Mouse (Mus musculus) Muller cell, postnatal 12 days (primary cell): ENCODE measurements around the gene Mif.

Experiments
- DNase-seq: peaks from one replicate; pipeline ENCODE4 v3.0.0-alpha.2; 2015; ENCODE audit errors: inconsistent ontology term

The Mif gene

DNA sequence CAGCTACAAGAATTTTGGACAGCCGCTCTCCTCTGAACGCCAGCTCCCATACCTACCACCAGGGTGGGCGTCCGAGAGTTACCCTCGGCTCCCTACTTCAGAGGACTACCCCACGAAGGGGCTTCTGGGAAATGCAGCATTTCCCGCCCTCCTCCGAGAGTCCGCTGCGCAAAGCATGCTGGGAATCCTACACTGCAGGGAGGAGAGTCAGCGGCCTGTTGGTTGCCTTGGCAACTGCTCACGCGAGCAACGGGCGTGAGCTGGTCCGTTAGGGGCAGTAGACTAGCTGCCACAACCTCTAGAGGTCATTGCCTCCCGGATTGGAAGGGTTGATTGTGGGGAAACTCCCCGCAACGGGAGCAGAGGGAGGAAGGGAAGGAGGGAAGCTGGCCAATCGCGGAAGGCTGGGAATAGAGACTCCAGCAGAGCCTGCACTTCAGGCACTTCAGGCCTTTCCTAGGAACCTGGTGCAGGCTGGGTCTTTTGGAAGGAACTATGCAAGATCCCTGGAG is 22.7 kb downstream of the Mif start, which contains the start of gene Gstt2:
Gene Gstt2, minus strand, starts transcription at position 177 of the 512 bp plus-strand sequence.
- peak; percentile 87 for DNase-seq

DNA sequence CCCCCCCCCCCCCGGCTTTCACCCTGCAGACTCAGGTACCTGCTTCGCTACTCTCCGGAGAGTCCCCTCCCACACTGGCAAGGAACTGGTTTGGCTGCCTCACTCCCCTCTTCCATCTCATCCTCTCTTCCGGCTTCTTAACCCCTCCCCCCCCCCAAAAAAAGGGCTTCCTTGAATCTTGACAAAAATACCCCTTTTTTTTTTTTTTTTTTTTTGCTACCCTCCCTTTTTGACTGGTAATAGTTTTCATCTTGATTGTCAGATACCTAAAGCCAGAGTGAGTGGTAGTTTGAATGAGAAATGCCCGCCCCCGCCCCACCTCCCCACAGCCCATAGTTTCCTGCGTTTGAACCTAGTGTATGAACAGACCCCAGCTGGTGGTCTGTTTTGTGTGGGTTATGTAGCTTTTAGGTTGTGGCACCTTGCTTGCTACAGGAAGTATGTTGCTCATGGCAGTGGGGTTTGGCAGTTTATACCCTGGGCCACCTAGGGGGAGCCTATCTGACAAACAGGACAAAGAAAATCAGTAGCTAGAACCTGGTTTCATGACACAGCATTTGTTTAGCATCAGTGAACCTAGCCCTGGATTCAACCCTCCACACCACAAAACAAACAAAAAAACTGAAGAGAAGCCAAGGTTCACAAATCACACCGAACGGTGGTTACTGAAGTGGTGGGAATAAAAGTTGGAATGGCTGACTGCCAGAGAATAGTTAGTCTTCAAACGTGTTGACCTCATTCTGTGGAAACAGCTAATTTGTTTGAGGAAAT is 24.1 kb downstream of the Mif start:
- DNase-seq = peak; percentile 63

DNA sequence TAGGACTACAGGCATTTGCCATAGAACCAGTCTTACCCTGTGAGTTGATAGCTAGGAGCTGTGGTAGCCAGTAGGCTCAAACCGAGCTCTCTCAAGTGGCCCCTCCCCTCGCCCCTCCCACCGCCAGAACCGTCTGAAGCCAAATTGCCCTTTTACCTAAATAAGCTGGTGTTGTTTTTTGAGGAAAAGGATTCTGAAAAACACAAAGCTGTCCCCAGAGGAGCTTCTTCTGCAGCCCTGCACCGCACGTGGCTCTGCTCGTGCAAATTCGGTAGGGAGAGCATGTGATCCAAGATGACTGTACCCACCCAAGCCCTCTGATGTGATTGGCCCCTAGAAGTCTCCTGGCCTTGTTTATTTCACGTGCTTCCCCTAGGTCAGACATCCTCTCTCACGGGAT is 24.7 kb downstream of the Mif start:
- peak; percentile 36 for DNase-seq

DNA sequence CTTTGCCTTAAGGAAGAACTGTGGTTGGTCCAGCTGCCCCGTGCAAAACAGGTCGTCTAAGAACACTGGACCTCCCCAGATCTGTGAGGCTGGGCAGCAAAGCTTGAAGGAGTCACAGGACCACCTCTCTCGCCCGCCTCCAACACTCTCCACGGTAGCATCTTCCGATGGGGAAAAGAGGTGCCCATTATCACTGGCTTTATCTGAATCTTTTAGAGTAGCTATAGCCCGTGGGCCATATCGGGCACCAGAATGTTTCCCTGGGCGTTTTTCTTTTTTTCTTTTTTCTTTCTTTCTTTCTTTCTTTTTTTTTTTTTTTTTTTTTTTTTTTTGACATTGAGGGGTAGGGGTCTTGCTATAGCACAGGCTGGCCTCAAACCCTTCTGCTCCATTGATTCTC is 25.3 kb downstream of the Mif start:
- no peak for DNase-seq

DNA sequence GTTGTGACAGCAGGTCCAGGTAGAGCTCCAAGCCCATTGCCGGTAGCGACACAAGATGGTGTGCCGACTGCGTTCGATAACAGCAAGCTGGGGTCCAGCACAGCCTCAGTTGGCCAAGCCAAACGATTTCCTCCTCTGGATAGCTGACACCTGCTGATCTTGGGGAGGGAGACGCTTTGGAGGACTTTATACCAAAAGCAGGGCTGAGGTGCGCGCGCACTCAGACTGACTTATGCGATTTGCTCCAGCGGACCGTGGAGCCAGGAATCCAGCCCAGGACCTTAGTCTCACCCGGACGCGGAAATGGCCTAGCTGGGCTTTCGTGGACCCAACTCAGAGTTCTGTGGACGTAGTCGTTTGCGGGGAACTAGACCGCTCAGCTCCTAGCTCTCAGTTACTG is 25.8 kb downstream of the Mif start:
- no peak for DNase-seq

DNA sequence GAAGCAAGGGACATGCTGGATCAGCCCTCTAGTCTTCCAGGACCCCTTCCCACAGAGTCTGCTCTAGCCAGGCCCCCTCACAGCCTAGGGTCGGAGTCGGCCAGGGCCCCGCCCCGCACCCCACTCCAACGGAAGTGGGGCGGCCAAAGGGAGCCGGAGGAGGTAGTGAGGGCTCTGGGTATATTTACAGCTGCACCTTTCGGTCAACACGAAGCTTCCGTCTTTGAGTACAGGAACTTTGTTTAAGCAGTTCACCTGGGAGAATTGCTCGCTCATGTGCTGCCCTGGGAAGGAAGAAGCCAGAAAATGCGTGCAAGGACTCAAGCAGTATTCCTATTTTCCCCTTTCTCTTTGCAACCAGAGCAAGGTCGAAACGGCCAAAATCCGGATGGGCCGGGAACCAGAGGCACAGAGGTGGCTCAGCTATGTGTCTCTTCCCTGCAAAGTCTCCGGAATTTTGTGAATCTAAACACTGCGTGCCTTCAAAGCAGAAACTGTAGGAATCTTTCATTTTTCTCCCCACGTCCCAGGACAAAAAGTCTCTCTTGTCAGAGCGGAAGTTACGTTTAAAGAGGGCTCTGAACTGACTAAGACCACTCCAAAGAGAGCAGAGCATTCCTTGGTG is 26.5 kb downstream of the Mif start:
- DNase-seq = no peak

DNA sequence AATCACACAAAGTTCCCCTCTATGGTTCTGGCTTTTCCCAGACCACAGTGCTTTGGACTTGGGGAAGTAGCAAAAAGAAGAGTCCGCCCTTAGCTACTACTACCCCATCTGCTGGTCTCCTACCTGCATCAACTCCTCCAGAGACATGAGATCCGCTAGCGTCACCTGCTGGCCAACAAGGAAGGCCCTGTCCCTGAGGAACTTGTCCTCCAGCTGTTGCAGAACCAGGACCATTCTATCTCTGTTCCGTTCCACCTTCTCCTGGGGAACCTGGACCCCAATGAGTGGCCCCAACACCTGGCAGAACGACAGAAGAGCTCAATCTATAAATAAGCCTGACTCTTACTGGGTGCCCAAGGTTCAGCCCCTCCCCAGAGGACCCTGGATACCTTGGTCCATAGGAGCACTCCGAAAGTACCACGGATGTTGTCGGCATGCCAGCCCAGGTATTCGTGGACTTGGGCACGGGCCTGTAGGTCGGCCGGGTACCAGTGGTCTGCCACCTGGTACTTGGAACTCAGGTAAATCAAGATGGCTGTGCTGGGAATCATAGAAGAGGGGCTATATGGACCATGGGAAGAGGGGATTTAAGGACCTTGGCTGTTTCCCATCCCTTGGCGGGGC is 27.7 kb downstream of the Mif start:
- no peak for DNase-seq

DNA sequence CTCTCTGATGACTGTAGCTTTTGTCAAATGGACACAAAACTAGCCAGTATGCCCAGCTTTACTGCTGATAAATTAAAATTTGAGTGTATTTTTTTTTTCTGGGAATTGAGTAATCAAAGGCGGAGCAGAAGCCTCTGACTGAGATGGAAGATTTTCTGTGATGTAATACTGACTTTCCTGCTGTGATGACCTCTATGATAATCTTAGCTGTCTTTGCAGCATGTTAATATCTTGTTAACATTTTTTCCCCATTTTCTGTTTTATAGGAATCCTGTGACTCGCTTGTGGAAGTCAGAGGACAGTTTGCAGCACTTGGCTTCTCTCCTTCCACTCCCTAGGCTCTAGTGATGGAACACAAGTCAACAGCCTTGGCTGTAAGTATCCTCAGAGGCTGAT is 29.8 kb downstream of the Mif start:
- DNase-seq = no peak

DNA sequence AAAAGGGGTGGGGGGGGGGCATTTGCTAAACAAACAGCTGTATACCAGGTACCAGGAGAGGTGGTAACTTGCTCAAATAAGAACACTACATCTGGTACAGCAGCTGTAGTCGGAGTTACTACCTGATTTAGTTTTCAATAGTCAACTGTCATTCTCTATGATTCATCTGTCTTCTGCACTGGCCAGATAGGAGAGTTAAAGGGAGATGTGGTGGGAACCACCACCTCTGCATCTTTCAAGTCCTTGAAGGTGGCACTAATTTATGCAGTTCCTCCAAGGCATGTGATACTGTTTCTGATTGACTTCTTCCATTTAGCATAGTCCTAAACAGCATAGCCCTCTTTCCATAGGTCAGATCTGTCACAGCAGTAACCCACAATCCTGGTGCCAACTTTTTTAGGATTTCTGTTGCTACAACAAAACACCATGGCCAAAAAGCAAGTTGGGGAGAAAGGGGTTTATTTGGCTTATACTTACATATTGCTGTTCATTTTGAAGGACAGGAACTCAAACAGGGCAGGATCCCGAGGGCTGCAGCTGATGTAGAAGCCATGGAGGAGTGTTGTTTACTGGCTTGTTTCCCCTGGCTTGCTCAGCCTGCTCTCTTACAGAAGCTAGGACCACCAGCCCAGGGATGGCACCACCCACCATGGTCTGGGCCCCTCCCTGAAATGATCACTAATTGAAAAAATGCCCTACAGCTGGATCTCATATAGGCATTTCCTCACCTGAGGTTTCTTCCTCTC is 30.3 kb downstream of the Mif start:
- DNase-seq = no peak

DNA sequence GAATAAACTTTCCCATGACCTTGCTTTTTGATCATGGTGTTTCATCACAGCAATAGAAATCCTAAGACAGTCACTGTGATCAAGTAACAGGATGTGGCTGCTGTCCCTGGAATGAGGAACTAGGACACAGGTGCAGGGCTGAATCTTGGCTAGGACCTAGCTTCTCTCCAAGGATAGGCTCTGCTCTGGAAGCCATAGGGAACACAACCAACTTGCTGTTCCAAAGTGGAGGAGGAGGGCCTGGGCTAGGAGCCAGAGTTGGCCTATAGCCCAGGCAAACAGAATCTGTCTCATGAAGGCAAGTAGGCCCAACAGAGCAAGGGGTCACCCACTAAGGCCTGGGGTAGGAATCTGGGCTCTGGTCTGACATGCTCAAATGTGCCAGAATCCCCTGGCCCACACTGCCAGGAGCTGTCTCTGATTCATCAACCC is 31.5 kb downstream of the Mif start:
- DNase-seq = peak; percentile 96

DNA sequence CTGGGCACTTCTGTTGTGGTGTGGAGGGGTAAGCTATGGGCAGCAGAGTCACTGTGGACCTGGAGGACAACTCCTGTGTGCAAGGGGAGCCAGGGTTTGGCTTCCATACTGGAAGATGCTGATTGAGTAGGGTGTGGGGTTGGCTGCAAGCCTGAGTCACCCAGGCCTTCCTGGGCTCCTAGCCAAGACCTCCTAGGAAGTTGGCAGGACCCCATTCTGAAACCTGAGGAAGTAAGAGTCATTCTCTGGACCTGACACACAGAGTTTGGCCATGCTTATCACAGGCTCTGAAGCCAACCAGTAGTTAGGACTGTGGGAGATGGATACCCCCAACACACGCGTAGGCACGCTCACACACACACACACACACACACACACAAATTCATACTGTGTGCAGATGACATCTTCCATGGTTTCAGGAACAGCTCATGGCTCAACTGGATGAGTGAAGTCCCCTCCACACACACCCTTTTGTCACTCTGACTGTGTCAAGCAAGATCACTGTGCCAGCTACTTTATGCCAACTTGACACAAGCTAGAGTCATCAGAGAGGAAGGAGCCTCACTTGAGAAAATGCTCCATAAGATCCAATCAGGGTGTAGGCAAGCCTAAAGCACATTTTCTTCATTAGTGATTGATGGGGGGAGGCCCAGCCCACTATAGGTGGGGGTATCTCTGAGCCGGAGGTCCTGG is 32.2 kb downstream of the Mif start:
- DNase-seq = peak; percentile 84

DNA sequence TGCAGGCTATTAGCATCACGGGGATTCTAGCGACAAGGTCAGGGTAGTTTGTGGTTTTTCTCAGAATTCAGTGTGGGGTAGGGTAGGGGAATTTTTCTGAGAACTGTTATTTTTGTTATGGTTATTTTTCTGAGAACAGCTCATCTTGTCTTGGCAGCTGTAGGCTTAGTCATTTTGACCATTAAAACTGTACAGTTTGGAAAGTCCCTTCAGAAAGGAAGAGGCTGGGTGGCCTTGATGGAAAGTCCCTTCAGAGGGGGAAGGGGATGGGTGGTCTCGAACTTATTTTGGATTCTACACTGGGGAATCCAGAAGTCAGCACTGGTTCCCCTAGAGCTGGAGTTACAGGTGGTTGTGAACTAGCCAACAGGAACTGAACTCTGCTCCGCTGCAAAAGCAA is 35.5 kb downstream of the Mif start:
- no peak for DNase-seq

DNA sequence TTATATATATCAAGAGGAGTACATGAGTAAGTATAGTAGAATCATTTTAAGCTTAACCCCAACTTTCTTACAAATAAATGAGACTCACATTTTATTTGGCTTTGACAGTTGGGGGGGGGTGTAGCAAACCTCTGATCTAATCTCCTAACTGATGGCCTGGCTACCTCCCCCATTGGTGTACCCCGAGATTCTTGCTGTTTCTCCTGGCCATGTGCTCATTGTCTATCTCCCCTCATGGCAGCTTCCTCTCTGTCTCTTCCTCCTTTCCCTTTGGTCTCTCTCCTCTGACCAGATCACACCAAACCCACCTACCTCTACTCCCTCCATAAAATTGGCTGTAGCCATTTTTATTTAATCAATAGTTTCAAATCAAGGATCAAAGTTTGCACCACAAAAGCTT is 36.3 kb downstream of the Mif start:
- no peak for DNase-seq

DNA sequence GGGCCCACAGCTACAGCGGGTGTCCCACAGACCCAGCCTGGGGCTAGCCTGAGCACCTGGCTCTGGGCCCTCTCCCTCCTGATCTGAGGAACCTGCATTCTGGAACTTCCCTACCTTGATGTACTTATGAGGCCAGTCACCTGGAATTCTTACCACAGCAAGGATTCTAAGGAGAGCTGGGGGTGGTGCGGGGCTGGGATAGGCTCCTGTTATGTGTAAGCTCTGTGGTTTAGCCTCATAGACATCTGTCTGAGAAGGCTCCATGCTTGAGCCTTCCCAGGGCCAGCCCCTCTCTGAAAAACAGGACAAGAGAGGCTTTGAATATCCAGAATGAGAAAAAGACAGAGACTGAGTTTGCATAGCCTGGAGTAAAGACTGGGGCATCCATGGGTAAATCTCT is 37.6 kb downstream of the Mif start, which contains the start of gene Gstt4:
Gene Gstt4, minus strand, starts transcription at position 101 of the 400 bp plus-strand sequence.
- DNase-seq = no peak

DNA sequence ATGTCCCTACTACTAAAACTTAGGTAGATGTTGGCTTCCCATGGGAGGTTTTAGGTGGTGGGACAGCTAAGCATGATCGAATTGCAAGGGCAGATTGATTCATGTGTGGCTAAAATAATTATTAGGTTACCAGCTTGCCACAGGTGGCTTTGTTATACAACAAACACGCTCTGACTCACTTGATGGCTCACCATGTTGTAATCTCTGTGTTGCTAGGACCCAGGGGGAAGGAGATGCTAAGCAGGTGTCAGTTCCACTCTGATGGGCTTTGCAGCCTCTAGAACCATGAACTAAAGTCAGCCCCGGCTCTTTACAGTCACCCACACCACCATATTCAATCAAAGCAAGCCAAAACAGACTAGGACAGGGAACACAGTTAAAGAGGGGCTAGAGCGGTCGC is 40.2 kb downstream of the Mif start:
- no peak for DNase-seq

DNA sequence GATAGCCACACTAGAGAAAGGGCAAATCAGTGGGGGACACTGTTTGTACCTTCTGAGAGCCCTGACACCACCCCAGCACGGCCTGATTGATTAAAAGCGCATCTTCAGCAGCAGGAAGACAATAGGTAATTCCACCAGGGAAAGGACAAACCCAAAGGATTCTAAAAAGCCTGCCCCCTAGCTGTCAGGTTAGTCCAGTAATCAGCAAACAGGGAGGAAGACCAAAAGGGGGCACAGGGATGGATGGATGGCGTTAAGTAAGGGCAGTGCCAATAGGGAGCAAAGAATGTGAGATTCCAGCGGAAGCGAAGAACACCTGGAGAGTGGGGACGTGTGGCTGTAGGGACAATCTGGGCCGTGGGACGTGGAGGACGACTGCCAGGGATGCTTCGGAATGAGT is 41.4 kb downstream of the Mif start:
- DNase-seq = no peak
